Mouse (Mus musculus): ENCODE measurements around the gene Sh3kbp1.

- TF ChIP-seq ELF1 (IDR thresholded peaks at IDR 0.05; ENCODE audit: low read depth, low read length) = no peak
- TF ChIP-seq USF1 (IDR thresholded peaks at IDR 0.05; ENCODE audit: low read depth, low read length) = no peak
- no peak for TF ChIP-seq ETS1 (IDR thresholded peaks at IDR 0.05; ENCODE audit: low read depth, low read length)
- TF ChIP-seq GATA1 (IDR thresholded peaks at IDR 0.05; ENCODE audit: low read depth, low read length) = no peak
- TF ChIP-seq HCFC1 (IDR thresholded peaks at IDR 0.05; ENCODE audit: low read depth, low read length) = no peak
- no peak for TF ChIP-seq CTCF (IDR thresholded peaks at IDR 0.05 in 2 of 3, conservative IDR thresholded peaks at IDR 0.05 in 1 of 3; ENCODE audit: control insufficient read depth in 1 of 3, insufficient read depth in 1 of 3, low read depth in 2 of 3, low read length in 3 of 3, poor library complexity in 1 of 3, severe bottlenecking in 1 of 3)
- TF ChIP-seq POLR2A (IDR thresholded peaks at IDR 0.05; ENCODE audit: control insufficient read depth in 1 of 2, insufficient read depth in 1 of 2, low read depth in 1 of 2, low read length in 2 of 2, poor library complexity in 1 of 2) = no peak
Observed at GRCm38 (mm10) chrX:159731421-159731820, 104.3 kb downstream of the Sh3kbp1 start.
